Mouse (Mus musculus): ENCODE data around the gene Scn1a. TPM values are rescaled to one million over a fixed set of nuclear protein-coding genes. Genes with fewer than 3 reads are reported as not detected.

Scn1a gene
- polyA plus RNA-seq, 1 experiment from 2014 or later, result 13.8 TPM

DNA sequence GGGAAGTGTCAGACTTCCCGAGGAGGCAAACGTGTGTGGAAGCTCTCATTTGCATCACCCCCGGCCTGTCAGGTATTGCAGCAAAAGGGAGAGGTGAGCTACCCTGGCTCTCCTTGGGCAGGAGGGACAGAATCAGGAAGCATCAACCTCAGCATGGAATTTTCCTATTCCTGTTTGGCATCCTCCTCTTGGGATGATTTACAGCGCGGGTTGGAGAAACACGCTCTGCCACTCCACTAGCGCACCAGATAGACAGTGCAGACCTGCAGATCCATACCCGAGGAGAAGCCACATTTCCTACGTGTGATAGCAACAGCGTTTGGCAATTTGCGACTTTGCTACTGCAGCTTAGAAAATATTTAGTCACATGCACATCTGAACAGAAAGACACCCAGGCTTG, 32.2 kb downstream of the Scn1a start:
- Histone ChIP-seq H3K4me1 (replicated peaks) (peaks cover 27% of the 10 kb centered on the region), H3K36me3 (no peaks in the 10 kb centered on the region), H3K9ac (peak overlapping the region; percentile 70), H3K4me3 (peak overlapping the region; percentile 57), H3K27ac (no peak overlapping the region), H3K9me3 (no peaks in the 10 kb centered on the region), H3K4me2 (peak overlapping the region; percentile 65), H3K27me3 (no peaks in the 10 kb centered on the region)
- 20% methylated on average over 11 of the region's 11 CpGs for WGBS
- no peak for ATAC-seq (ENCODE audit: low FRiP score)

DNA sequence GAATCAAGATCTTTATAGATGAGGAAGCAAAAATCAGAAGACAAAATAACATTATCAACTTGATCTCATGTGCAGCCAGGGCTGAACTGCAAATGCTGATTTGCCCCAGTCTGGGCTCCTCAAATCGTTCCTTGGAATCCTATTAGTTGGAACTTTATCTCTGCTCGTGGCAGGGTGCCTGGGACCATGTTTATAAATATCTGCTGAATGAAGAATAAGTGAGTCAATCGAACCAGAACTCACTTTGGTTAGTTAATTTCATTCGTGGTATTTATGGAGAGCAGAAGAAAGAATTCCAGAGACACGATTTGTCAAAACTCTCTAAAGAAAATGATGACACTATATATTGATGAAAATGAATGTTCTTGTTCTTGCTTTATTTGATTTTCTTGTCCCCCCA, 48.1 kb downstream of the Scn1a start:
- no peak for ATAC-seq (ENCODE audit: low FRiP score)
- H3K27ac ChIP-seq, result no peak overlapping the region
- no peak overlapping the region for H3K9ac ChIP-seq
- H3K36me3 ChIP-seq, result no peaks in the 10 kb centered on the region
- no peaks in the 10 kb centered on the region for H3K4me1 ChIP-seq (replicated peaks)
- no peaks in the 10 kb centered on the region for H3K27me3 ChIP-seq
- 85% methylated on average over 5 of the region's 5 CpGs for WGBS
- H3K4me3 ChIP-seq, result no peak overlapping the region
- H3K9me3 ChIP-seq, result no peaks in the 10 kb centered on the region
- no peak overlapping the region for H3K4me2 ChIP-seq

DNA sequence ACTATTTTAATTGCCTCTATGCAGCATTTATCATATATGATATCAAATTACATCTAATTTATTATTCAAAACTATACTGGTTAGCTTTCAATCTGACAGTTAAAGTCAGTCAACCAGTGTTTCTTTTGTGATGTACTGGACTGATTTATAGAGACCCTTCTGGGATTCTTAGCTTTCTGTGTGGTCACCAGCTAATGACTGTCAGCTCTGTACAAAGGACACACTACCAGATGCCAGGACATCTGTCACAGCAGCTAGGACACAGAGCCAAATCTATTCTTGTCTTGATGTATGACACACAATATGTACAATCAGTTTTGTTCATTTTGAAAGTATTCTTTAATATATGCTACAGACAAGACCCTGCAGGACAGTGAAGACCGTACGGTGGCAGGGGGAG, 72.7 kb downstream of the Scn1a start:
- WGBS, result 41% methylated on average over 2 of the region's 2 CpGs
- ATAC-seq (ENCODE audit: low FRiP score), result no peak
- Histone ChIP-seq H3K4me2 (no peak overlapping the region), H3K27me3 (no peaks in the 10 kb centered on the region), H3K9ac (no peak overlapping the region), H3K27ac (no peak overlapping the region), H3K9me3 (no peaks in the 10 kb centered on the region), H3K4me3 (no peak overlapping the region), H3K4me1 (replicated peaks) (0 out of 2 replicates have a peak, but pooled peaks cover 3% of the 10 kb centered on the region), H3K36me3 (no peaks in the 10 kb centered on the region)

DNA sequence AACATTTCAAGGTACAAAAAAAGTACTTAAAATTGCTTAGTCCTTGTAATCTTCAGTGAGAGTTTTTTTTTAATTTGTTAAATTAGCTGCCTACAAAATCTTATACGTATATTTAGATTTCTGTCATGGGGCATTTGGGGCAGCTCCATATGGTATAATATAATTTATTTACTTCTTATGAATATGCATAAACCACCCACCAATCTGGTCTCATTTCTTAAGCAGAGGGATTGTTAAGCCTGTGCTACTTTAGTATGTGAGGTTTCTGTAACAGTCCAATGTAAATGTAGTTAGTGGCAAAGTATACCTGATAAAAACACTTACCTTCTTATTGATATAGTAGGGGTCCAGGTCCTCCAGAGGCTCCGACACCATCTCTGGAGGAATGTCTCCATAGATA, 90.0 kb downstream of the Scn1a start:
- Histone ChIP-seq H3K27me3 (no peaks in the 10 kb centered on the region), H3K36me3 (no peaks in the 10 kb centered on the region), H3K4me2 (no peak overlapping the region), H3K4me3 (no peak overlapping the region), H3K9me3 (no peaks in the 10 kb centered on the region), H3K27ac (no peak overlapping the region), H3K9ac (no peak overlapping the region), H3K4me1 (replicated peaks) (no peaks in the 10 kb centered on the region)
- ATAC-seq (ENCODE audit: low FRiP score), result no peak
- 82% methylated on average over 2 of the region's 2 CpGs for WGBS

DNA sequence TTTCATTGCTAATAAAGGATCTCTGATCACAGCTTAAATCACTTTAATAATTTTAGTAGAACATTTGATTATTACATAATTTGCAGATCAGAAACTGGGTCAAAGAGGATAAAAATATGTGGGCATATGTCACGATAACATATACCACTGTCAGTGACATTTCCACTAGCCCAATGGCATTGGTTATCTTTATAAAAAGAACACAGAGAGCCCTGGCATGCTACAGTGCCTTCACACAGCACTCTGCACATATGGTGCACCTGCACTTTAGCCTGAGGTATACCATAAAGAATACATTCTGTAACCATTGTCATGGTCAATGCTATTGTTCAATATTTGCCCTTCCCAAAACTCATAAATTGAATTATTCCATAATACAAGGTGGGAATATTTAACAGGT, 94.0 kb downstream of the Scn1a start:
- Histone ChIP-seq H3K4me3 (no peak overlapping the region), H3K4me2 (no peak overlapping the region), H3K9me3 (no peaks in the 10 kb centered on the region), H3K27me3 (no peaks in the 10 kb centered on the region), H3K4me1 (replicated peaks) (no peaks in the 10 kb centered on the region), H3K9ac (no peak overlapping the region), H3K27ac (no peak overlapping the region), H3K36me3 (no peaks in the 10 kb centered on the region)
- ATAC-seq (ENCODE audit: low FRiP score), result no peak
- WGBS, result 100% methylated on average over 1 of the region's 1 CpGs

DNA sequence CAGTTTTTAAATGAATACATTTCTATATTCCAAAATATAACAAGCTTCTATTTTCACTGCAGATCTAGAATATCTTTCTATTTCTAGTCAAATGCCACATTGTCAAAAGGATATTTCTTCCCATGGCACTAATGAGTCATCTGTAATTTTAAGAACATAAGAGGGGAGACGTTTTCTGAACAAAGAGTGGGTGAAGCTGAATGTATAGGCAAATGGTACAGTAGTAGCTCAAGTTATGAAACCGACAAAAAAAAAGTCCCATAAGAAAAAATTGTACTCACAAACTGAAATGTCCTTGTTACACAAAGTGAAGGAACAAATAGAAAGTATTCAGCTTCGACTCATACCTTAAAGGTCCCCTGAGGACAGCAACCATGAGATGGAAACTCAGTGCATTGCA, 94.5 kb downstream of the Scn1a start:
- H3K27me3 ChIP-seq, result no peaks in the 10 kb centered on the region
- no peak for ATAC-seq (ENCODE audit: low FRiP score)

DNA sequence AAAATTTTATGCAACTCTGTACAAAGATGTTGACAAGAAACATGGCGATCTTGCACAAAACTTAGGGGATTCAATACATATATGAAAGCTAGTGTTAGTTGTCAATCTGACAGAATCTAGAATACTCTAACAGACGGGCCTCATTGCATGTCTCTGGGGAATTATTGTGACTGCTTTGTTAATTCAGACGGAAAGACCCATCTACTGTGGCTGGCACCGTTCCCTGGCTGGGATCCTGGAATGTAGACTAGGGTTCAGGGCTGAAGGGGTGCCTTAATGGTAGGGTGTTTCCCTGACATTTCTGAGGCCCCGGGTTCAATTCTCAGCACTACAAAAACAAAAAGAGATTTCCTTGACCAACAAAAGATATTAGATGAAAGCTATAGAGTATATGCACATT, 103.2 kb downstream of the Scn1a start:
- Histone ChIP-seq H3K27ac (no peak overlapping the region), H3K4me3 (no peak overlapping the region), H3K36me3 (no peaks in the 10 kb centered on the region), H3K4me2 (no peak overlapping the region), H3K9ac (no peak overlapping the region), H3K27me3 (no peaks in the 10 kb centered on the region), H3K4me1 (replicated peaks) (no peaks in the 10 kb centered on the region), H3K9me3 (no peaks in the 10 kb centered on the region)
- no peak for ATAC-seq (ENCODE audit: low FRiP score)
- 47% methylated on average over 5 of the region's 5 CpGs for WGBS

More for the DNA sequence above, 94.5 kb downstream of the Scn1a start:
- 82% methylated on average over 3 of the region's 3 CpGs for whole genome bisulfite sequencing
- H3K36me3 ChIP-seq, result no peaks in the 10 kb centered on the region
- no peak overlapping the region for H3K27ac ChIP-seq
- H3K9ac ChIP-seq, result no peak overlapping the region
- no peaks in the 10 kb centered on the region for H3K4me1 ChIP-seq (replicated peaks)
- no peaks in the 10 kb centered on the region for H3K9me3 ChIP-seq
- no peak overlapping the region for H3K4me3 ChIP-seq
- no peak overlapping the region for H3K4me2 ChIP-seq

DNA sequence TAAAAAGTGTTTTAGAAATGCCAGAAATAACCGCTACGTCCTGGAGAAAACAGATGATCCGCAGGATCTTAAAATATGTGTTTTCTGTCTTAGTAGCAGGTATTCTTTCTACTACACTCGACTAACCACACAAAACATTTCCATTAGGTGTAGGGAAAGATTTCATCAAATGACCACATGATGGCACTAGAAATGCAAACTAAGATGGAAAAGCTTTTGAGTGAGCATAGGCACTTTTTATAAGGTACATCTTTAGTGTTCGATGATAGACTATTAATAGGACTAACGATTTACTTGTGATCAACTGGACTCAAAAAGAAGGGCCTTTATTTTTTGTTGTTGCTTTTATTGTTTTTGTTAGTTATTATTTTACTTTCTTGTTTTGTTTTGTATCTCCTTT, 104.2 kb downstream of the Scn1a start:
- WGBS, result 82% methylated on average over 6 of the region's 6 CpGs
- no peak overlapping the region for H3K4me2 ChIP-seq
- no peaks in the 10 kb centered on the region for H3K27me3 ChIP-seq
- H3K9ac ChIP-seq, result no peak overlapping the region
- H3K4me3 ChIP-seq, result no peak overlapping the region
- no peaks in the 10 kb centered on the region for H3K4me1 ChIP-seq (replicated peaks)
- no peaks in the 10 kb centered on the region for H3K9me3 ChIP-seq
- H3K27ac ChIP-seq, result no peak overlapping the region
- ATAC-seq (ENCODE audit: low FRiP score), result no peak
- no peaks in the 10 kb centered on the region for H3K36me3 ChIP-seq

DNA sequence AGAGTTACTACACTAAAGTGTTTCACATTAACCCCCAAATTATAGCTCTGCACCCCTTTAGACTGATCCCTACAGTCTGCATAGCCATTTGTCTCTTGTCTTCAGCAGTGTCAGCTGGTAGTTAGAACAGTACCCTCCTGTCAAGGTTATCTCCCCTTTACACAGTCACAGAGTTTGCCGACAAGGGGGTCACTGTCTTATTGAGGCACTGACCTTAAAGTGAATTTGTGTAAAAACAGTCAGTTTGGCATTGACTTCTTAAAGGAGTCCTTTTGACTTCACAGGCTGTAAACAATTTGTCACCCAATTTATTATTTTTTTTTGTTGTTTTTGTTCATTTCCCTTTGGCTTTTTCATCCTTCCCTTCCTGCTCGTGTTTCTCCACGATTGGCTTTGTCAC, 168.1 kb downstream of the Scn1a start:
- H3K9ac ChIP-seq, result no peak overlapping the region
- no peaks in the 10 kb centered on the region for H3K27me3 ChIP-seq
- H3K36me3 ChIP-seq, result peaks cover 18% of the 10 kb centered on the region
- no peaks in the 10 kb centered on the region for H3K9me3 ChIP-seq
- H3K4me3 ChIP-seq, result no peak overlapping the region
- WGBS, result 74% methylated on average over 3 of the region's 3 CpGs
- no peak overlapping the region for H3K4me2 ChIP-seq
- H3K27ac ChIP-seq, result no peak overlapping the region
- H3K4me1 ChIP-seq (replicated peaks), result no peaks in the 10 kb centered on the region
- ATAC-seq (ENCODE audit: low FRiP score), result no peak

DNA sequence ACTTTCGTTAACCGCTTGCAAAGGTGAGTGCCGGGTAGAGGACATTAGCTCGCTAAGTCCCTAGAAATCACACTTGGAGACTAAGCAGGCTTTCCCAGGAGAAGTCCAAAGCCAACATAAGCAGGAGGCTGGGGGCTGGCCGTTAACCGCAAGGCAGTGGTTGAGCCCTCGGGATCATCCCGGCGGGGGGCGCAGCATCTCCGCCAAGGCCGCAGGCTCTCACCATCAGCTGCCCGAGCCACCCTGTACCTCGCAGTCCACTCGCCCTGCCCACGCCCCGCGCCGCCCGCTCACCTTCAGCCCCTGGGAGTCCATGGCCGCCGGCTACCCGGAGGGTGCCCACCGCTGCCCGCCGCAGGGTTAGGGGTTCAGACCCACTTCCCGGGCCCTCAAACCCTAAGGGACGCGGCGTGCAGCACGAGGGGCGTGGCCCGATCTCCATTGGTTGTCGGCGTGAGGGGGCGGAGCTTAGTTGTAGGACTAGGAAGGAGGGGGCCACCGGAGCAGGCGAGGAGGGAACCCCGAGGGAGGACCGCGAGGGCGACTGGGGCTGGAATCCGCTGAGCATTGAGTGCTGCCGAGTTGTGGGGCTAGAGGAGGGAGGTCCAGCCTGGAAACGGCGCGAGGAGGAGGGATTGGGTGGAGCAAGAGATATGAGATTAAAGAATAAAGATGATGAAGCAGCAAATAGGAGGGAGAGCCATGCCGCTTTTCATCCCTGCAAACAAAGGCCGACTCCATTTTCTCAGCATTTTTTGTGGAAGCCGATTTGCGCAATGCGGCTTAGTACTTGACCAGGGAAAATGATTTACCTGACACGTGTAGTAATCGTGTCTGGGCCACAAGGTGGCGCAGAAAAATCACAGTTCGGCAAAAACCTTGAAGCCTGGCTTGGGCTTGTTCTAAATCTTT, 184.2 kb downstream of the Scn1a start, which contains the start of gene Ttc21b:
TSS of gene Ttc21b (minus strand) at position 398 of the 912 bp plus-strand sequence.
- peak; percentile 98 for ATAC-seq (ENCODE audit: low FRiP score)
- Histone ChIP-seq H3K4me1 (replicated peaks) (peaks cover 25% of the 10 kb centered on the region), H3K36me3 (peaks cover 12% of the 10 kb centered on the region), H3K9me3 (no peaks in the 10 kb centered on the region), H3K4me2 (peak within 1 kb of the TSS; percentile 62), H3K27me3 (no peaks in the 10 kb centered on the region), H3K4me3 (peak within 1 kb of the TSS; percentile 76), H3K27ac (peak within 1 kb of the TSS; percentile 92), H3K9ac (peak within 1 kb of the TSS; percentile 81)
- under 1% methylated on average over 56 of the region's 56 CpGs for WGBS

DNA sequence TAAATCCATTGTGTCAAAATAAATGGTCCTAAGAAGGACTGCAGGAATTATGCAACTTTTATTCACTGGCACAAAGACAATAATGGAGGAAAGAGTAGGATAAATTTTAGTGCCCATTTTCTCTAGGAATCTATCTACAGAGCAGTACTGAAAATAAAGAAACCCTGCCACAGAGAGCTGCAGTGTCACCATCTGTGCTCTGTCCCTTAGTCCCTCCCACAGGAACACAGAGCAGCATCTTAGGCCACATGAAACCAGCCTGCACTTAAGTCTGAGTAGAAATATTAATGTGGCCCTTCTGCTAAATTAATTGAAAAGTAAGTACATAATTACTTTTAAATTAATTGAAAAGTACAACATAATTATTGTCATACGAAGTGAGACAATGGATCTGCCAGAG, 196.6 kb downstream of the Scn1a start:
- Histone ChIP-seq H3K4me1 (replicated peaks) (no peaks in the 10 kb centered on the region), H3K36me3 (peaks cover 61% of the 10 kb centered on the region), H3K4me2 (no peak overlapping the region), H3K27ac (no peak overlapping the region), H3K9ac (no peak overlapping the region), H3K4me3 (no peak overlapping the region), H3K27me3 (no peaks in the 10 kb centered on the region), H3K9me3 (no peaks in the 10 kb centered on the region)
- ATAC-seq (ENCODE audit: low FRiP score), result no peak
- 80% methylated on average over 1 of the region's 1 CpGs for WGBS

DNA sequence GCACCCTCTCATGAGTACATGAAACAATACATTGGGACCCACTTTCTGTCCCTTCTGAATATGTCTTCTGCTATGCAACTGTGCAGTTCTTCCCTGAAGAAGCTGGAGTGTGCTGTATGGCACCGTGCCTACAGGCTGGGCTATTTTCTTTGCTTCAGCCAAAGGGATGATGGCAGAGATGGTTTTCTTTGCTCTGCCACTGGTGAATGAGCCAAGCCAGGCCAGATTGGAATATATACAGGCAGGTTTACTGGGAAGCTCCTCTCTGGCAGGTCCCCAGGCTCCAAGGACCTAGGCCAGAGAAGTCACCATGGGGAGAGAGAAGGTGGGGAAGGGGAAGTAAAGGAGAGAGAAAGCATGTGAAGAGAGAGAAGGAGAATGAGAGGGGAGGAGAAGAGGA, 200.3 kb downstream of the Scn1a start:
- Histone ChIP-seq H3K4me3 (no peak overlapping the region), H3K4me2 (no peak overlapping the region), H3K27ac (no peak overlapping the region), H3K9ac (no peak overlapping the region), H3K4me1 (replicated peaks) (no peaks in the 10 kb centered on the region), H3K36me3 (peaks cover 55% of the 10 kb centered on the region), H3K27me3 (no peaks in the 10 kb centered on the region), H3K9me3 (no peaks in the 10 kb centered on the region)
- ATAC-seq (ENCODE audit: low FRiP score), result no peak
- 97% methylated on average over 1 of the region's 1 CpGs for WGBS

DNA sequence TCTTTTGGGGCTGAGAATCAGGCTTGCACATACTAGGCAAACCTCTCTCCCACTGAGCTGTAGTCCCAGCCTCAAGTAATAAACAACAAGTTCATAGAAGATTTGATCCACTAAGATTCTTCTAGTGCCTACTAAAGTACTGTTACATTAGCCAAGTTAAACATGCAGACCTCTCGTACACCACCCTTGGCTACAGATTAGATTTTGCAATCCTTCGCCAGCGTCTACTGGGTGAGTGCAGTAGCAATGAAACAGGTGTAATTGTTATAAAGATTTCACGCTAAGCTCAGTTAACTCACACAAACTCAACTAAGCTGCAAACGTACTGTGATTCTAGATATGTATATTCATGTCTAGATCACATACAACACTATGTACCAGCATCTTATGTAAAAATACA, 201.8 kb downstream of the Scn1a start:
- no peak for ATAC-seq (ENCODE audit: low FRiP score)

More for the DNA sequence above, 201.8 kb downstream of the Scn1a start:
- H3K36me3 ChIP-seq, result peaks cover 58% of the 10 kb centered on the region
- H3K27me3 ChIP-seq, result no peaks in the 10 kb centered on the region
- 91% methylated on average over 5 of the region's 5 CpGs for WGBS
- H3K4me2 ChIP-seq, result no peak overlapping the region
- H3K9me3 ChIP-seq, result no peaks in the 10 kb centered on the region
- H3K9ac ChIP-seq, result no peak overlapping the region
- no peaks in the 10 kb centered on the region for H3K4me1 ChIP-seq (replicated peaks)
- H3K27ac ChIP-seq, result no peak overlapping the region
- H3K4me3 ChIP-seq, result no peak overlapping the region
